Mouse (Mus musculus) testis, adult 2 months (tissue): ENCODE results near the gene Mgat3. TPM values are rescaled to one million over a fixed set of nuclear protein-coding genes. Genes with fewer than 3 reads are reported as not detected.

ENCODE experiments used
- H3K27ac ChIP-seq: fragments of 200-500 bp; 2 replicates; pipeline ENCODE4 v1.5.1; 2012; ENCODE audit warnings: low read depth, low read length; ENCODE audit not compliant: control insufficient read depth, insufficient read depth
- H3K27me3 ChIP-seq: fragments of 200-500 bp; 2 replicates; pipeline ENCODE4 v1.6.1; 2012; ENCODE audit warnings: mild to moderate bottlenecking, low read length, moderate library complexity; ENCODE audit not compliant: control insufficient read depth, insufficient read depth
- H3K36me3 ChIP-seq: fragments of 200-500 bp; 2 replicates; pipeline ENCODE4 v1.6.1; 2012; ENCODE audit warnings: mild to moderate bottlenecking, low read length; ENCODE audit not compliant: control insufficient read depth, insufficient read depth
- H3K4me1 ChIP-seq: fragments of 200-500 bp; 2 replicates; pipeline ENCODE4 v1.6.1; 2012; ENCODE audit warnings: low read length; ENCODE audit not compliant: control insufficient read depth, insufficient read depth
- H3K4me3 ChIP-seq: fragments of 200-500 bp; 2 replicates; pipeline ENCODE4 v1.5.1; 2012; ENCODE audit warnings: low read depth, mild to moderate bottlenecking, low read length, moderate library complexity, mixed read lengths; ENCODE audit not compliant: control insufficient read depth
- CTCF ChIP-seq: fragments of 200-500 bp; IDR thresholded peaks from 2 replicates; pipeline ENCODE4 v1.5.1; 2012; ENCODE audit warnings: low read depth, mild to moderate bottlenecking, inconsistent platforms, low read length, moderate library complexity; ENCODE audit not compliant: control insufficient read depth, insufficient read depth, insufficient replicate concordance
- POLR2A ChIP-seq: fragments of 200-500 bp; IDR thresholded peaks from 2 replicates; pipeline ENCODE4 v1.6.1; 2012; ENCODE audit warnings: low read depth, mild to moderate bottlenecking, inconsistent platforms, low read length, moderate library complexity; ENCODE audit not compliant: control insufficient read depth
- polyA plus RNA-seq: library from polyadenylated mRNA; depleted of rRNA; stranded (reverse); fragments of >200 nt; gene quantifications from 2 replicates; pipeline ENCODE4 v1.2.3, GENCODE M21; 2012; rRNA removed

Mgat3 gene
- polyA plus RNA-seq, 1 experiment: 0.38 TPM

DNA sequence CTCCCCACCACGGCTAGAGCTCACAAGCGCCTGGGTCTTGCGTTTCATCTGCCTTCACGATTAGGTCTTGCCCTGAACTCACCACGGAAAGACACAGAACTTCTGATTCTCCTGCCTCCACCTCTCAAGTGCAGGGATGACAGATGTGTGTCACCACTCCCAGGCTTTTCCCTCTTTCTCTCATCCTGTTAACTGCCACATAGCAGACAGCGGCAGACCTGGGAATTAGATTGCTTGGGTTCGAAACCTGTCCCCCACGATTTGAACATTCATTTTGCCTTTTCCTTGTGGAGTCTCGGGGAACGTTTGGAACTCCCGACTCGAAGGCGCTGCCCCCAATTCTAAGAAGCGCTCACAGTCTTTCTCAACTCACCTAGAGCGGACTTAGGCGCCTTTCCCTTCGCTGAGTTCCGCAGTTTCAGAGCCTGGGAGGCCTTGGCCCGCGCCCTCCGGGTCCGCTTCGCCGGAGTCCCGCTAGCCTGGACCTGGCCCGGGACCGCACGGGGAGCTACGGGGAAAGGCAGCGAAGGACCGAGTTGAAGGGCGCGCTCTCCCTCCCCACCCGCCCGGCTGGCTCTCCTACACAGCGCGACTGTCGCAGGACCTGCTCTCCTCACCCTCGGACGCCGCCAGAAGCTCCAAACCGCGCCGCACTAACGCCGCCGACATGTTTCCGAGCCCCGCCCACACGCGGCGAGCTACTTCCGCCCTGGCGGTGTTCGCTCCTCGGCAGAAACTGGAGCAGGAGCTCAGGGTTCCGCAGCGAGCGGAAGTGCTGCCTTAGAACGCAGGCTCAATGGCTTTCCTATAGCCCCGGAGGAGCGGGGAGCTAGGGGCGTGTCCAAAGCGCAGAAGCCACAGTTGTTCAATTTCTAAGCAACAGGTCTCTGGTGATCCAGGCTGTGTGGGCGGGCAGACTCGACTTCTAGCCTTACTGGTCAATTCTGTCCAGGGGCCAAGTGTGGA, 90.4 kb downstream of the Mgat3 start, which contains the start of gene Rps19bp1:
Rps19bp1 (minus strand) TSS at position 706 of the 966 bp plus-strand sequence.
- Histone ChIP-seq H3K36me3 (no peaks in the 10 kb centered on the region; the same call in 1 of the 2 replicates), H3K4me1 (peaks cover 5% of the 10 kb centered on the region), H3K4me3 (peak within 1 kb of the TSS; percentile 92), H3K27me3 (no peaks in the 10 kb centered on the region), H3K27ac (peak within 1 kb of the TSS; percentile 79)
- TF ChIP-seq CTCF: no peak
- TF ChIP-seq POLR2A: peak; percentile 82

Other genes with a start within 250 kb of the Mgat3 start
- 44.0 and 47.8 TPM in 2 replicates for gene Cbx7, start 202.6 kb upstream of the Mgat3 start, polyA plus RNA-seq
- 1.6 and 1.9 TPM in 2 replicates for gene Pdgfb, start 158.7 kb upstream of the Mgat3 start, polyA plus RNA-seq
- gene Syngr1, start 82.4 kb upstream of the Mgat3 start, polyA plus RNA-seq: 7.9 and 8.5 TPM in 2 replicates
- 122 and 154 TPM in 2 replicates for gene Rpl3, start 81.9 kb upstream of the Mgat3 start, polyA plus RNA-seq
- gene Tab1, start 40.6 kb upstream of the Mgat3 start, polyA plus RNA-seq: 4.0 and 4.7 TPM in 2 replicates
- gene Mief1, start 60.3 kb downstream of the Mgat3 start, polyA plus RNA-seq: 38.4 and 43.6 TPM in 2 replicates
- gene AC140267.1, start 62.1 kb downstream of the Mgat3 start, polyA plus RNA-seq: not detected in 2 replicates
- 46.0 and 46.7 TPM in 2 replicates for gene Atf4, start 81.5 kb downstream of the Mgat3 start, polyA plus RNA-seq
- 13.6 and 14.5 TPM in 2 replicates for gene Rps19bp1, start 90.6 kb downstream of the Mgat3 start, polyA plus RNA-seq
- 1.1 and 1.2 TPM in 2 replicates for gene Cacna1i, start 113.5 kb downstream of the Mgat3 start, polyA plus RNA-seq